In genomic region chr4:97887228-97887627, GRCm38 (mm10) we compare ENCODE assay signal across 27 mouse cellular contexts.
DNase-seq lines count a peak whose midpoint lies in the region; ATAC-seq and TF ChIP-seq lines count a peak whose summit lies in the region.
"Had no signal": no experiment of that assay in that cellular context is flagged by ENCODE, and none has a peak within 500 bp of the region (broad histone marks: within the 10 kb centered on the region; RNA-seq: fewer than 3 reads in every experiment).

No protein-coding gene starts in this region.

- no peak for TF ChIP-seq EP300 in heart, adult 2 months (IDR thresholded peaks at IDR 0.05; ENCODE audit: insufficient read depth, low read depth, low read length)
- no peak for TF ChIP-seq EP300 in heart, postnatal 0 days (IDR thresholded peaks at IDR 0.05; ENCODE audit: low read depth)

- no peaks in the 10 kb centered on the region for H3K27me3 ChIP-seq in heart, adult 2 months (ENCODE audit: control insufficient read depth, insufficient read depth, low read length)
- no peaks in the 10 kb centered on the region for H3K27me3 ChIP-seq in heart, embryonic 12.5 days (replicated peaks)
- H3K27me3 ChIP-seq in heart, embryonic 15.5 days, result no peaks in the 10 kb centered on the region
- no peaks in the 10 kb centered on the region for H3K27me3 ChIP-seq in heart, postnatal 0 days (ENCODE audit: control insufficient read depth, insufficient read depth, low read length)
- H3K27me3 ChIP-seq: CH12.LX; embryonic facial prominence, embryonic 12.5 days; embryonic facial prominence, embryonic 15.5 days; Patski had no signal

- WGBS in heart, adult 2 months, result 47% methylated on average over 1 of the region's 1 CpGs
- 66% methylated on average over 1 of the region's 1 CpGs for WGBS in heart, embryonic 12.5 days
- WGBS in heart, embryonic 15.5 days, result 45% methylated on average over 1 of the region's 1 CpGs
- WGBS in heart, postnatal 0 days, result 45% methylated on average over 1 of the region's 1 CpGs

- peaks cover 5% of the 10 kb centered on the region; the same call in 1 of the 2 replicates for H3K79me2 ChIP-seq in heart, adult 2 months (replicated peaks; ENCODE audit: control insufficient read depth, insufficient read depth, low read length)

- no peaks in the 10 kb centered on the region for H3K9me3 ChIP-seq in heart, embryonic 12.5 days (replicated peaks)
- no peaks in the 10 kb centered on the region for H3K9me3 ChIP-seq in heart, embryonic 15.5 days (replicated peaks)
- no peaks in the 10 kb centered on the region for H3K9me3 ChIP-seq in heart, postnatal 0 days (replicated peaks; ENCODE audit: control insufficient read depth, low read length)
- H3K9me3 ChIP-seq: embryonic facial prominence, embryonic 12.5 days; embryonic facial prominence, embryonic 15.5 days had no signal

- peak overlapping the region; percentile 45 for H3K27ac ChIP-seq in heart, adult 2 months
- H3K27ac ChIP-seq in heart, embryonic 12.5 days (ENCODE audit: poor library complexity, severe bottlenecking), result peak overlapping the region; percentile 70; the same call in 1 of the 2 replicates
- peak overlapping the region; percentile 64 for H3K27ac ChIP-seq in heart, embryonic 15.5 days
- H3K27ac ChIP-seq in heart, postnatal 0 days (ENCODE audit: low read depth), result peak overlapping the region; percentile 66
- H3K27ac ChIP-seq: embryonic facial prominence, embryonic 12.5 days; embryonic facial prominence, embryonic 15.5 days; gastrocnemius, adult 2 months; hindbrain, embryonic 14.5 days; hindbrain, postnatal 0 days had no signal

- TF ChIP-seq POLR2A in heart, adult 2 months (IDR thresholded peaks at IDR 0.05; ENCODE audit: insufficient read depth, low read depth, low read length), result 0 out of 2 replicates have a peak, but pooled peaks have one; percentile 15

- no peak overlapping the region for H3K4me3 ChIP-seq in heart, adult 2 months
- H3K4me3 ChIP-seq in heart, embryonic 12.5 days, result no peak overlapping the region
- no peak overlapping the region for H3K4me3 ChIP-seq in heart, embryonic 15.5 days
- no peak overlapping the region for H3K4me3 ChIP-seq in heart, postnatal 0 days (ENCODE audit: low read depth, low read length)
- H3K4me3 ChIP-seq: embryonic facial prominence, embryonic 12.5 days; embryonic facial prominence, embryonic 15.5 days; gastrocnemius, adult 2 months had no signal

- no peak overlapping the region for H3K4me2 ChIP-seq in heart, embryonic 12.5 days
- no peak overlapping the region for H3K4me2 ChIP-seq in heart, embryonic 15.5 days
- H3K4me2 ChIP-seq in heart, postnatal 0 days (ENCODE audit: low read depth, low read length), result no peak overlapping the region; the same call in 1 of the 2 replicates
- H3K4me2 ChIP-seq: embryonic facial prominence, embryonic 12.5 days; embryonic facial prominence, embryonic 15.5 days; hindbrain, embryonic 14.5 days had no signal

- no peak for ATAC-seq in heart, embryonic 12.5 days (ENCODE audit: insufficient number of reproducible peaks, low FRiP score)
- ATAC-seq in heart, embryonic 15.5 days (replicated peaks; ENCODE audit: insufficient number of reproducible peaks, insufficient read depth, low FRiP score, low read depth), result no peak
- peak; percentile 30; the same call in 1 of the 2 replicates for ATAC-seq in heart, postnatal 0 days (ENCODE audit: insufficient read depth, low read depth)
- ATAC-seq: forebrain, embryonic 14.5 days; forebrain, postnatal 0 days; hindbrain, postnatal 0 days; inflammation-experienced regulatory T-cells, adult 6 months; intestine, embryonic 16.5 days; Patski had no signal

- H3K9ac ChIP-seq in heart, adult 2 months (ENCODE audit: low read depth, low read length), result no peak overlapping the region
- H3K9ac ChIP-seq in heart, embryonic 12.5 days, result no peak overlapping the region
- no peak overlapping the region for H3K9ac ChIP-seq in heart, embryonic 15.5 days
- no peak overlapping the region for H3K9ac ChIP-seq in heart, postnatal 0 days (replicated peaks; ENCODE audit: low read depth, low read length)
- H3K9ac ChIP-seq: embryonic facial prominence, embryonic 12.5 days; embryonic facial prominence, embryonic 15.5 days; forebrain, postnatal 0 days; hindbrain, embryonic 14.5 days had no signal

- no peak for TF ChIP-seq CTCF in heart, adult 2 months (IDR thresholded peaks at IDR 0.05)
- TF ChIP-seq CTCF in heart, postnatal 0 days (IDR thresholded peaks at IDR 0.05; ENCODE audit: low read depth), result no peak

- peaks cover 19% of the 10 kb centered on the region for H3K36me3 ChIP-seq in heart, adult 2 months (ENCODE audit: control insufficient read depth, insufficient read depth, low read length)
- H3K36me3 ChIP-seq in heart, embryonic 12.5 days, result 0 out of 2 replicates have a peak, but pooled peaks cover 4% of the 10 kb centered on the region
- no peaks in the 10 kb centered on the region for H3K36me3 ChIP-seq in heart, embryonic 15.5 days
- no peaks in the 10 kb centered on the region for H3K36me3 ChIP-seq in heart, postnatal 0 days (replicated peaks; ENCODE audit: control insufficient read depth, insufficient read depth, low read length)
- H3K36me3 ChIP-seq: embryonic facial prominence, embryonic 12.5 days; embryonic facial prominence, embryonic 15.5 days had no signal

- DNase-seq in heart, adult 2 months, result no peak
- no peak for DNase-seq in heart, adult 8-10 months (ENCODE audit: low spot score)
- DNase-seq in heart, postnatal 25 days (ENCODE audit: low spot score), result no peak
- peak; percentile 68 for DNase-seq in heart, postnatal 0 days (ENCODE audit: low spot score)
- DNase-seq in cerebellum, postnatal 25 days, result no peak
- DNase-seq: adrenal gland, postnatal 10 days; adrenal gland, postnatal 36 days; B cell, adult 2 months; cerebellum, adult 18-20 months; cerebellum, adult 9-10 months; cerebellum, postnatal 14 days; forebrain, postnatal 0 days; gastrocnemius, adult 2 months; gastrocnemius, postnatal 14 days; kidney, adult 18-20 months; kidney, adult 9 months had no signal

- H3K4me1 ChIP-seq in heart, adult 2 months (ENCODE audit: control insufficient read depth, insufficient read depth, low read length), result peaks cover 12% of the 10 kb centered on the region
- H3K4me1 ChIP-seq in heart, embryonic 12.5 days (replicated peaks), result peaks cover 17% of the 10 kb centered on the region
- peaks cover 27% of the 10 kb centered on the region for H3K4me1 ChIP-seq in heart, embryonic 15.5 days (replicated peaks)
- peaks cover 23% of the 10 kb centered on the region for H3K4me1 ChIP-seq in heart, postnatal 0 days (ENCODE audit: control insufficient read depth, insufficient read depth)
- H3K4me1 ChIP-seq: embryonic facial prominence, embryonic 12.5 days had no signal

- intact Hi-C loops in heart, adult 2 months (cut with DNase I), result no loop called here
- intact Hi-C loops in heart, postnatal 25 days (cut with DNase I), result no loop called here
